Mouse (Mus musculus) lung, embryonic 14.5 days (tissue): ENCODE measurements around the gene Tpd52l2. TPM values are rescaled to one million over a fixed set of nuclear protein-coding genes. Genes with fewer than 3 reads are reported as not detected.

Experiments used
- ATAC-seq: fragments of 200-750 bp; cut with Nextera tagmentation; 2 replicates; pipeline ENCODE4 v1.8.0; 2017; ENCODE audit warnings: mild to moderate bottlenecking, moderate TSS enrichment, moderate library complexity; ENCODE audit not compliant: insufficient read depth
- DNase-seq: peaks from one replicate; pipeline ENCODE4 v3.0.0-alpha.2; 2015
- H3K27ac ChIP-seq: fragments of 300-500 bp; sonication (generic); 2 replicates; pipeline ENCODE4 v1.5.1; 2014; ENCODE audit warnings: low read depth, mild to moderate bottlenecking, moderate library complexity
- H3K27me3 ChIP-seq: fragments of 300-500 bp; sonication (generic); 2 replicates; pipeline ENCODE4 v1.6.1; 2014; ENCODE audit warnings: low read length, control low read depth; ENCODE audit not compliant: insufficient read depth
- H3K36me3 ChIP-seq: fragments of 300-500 bp; sonication (generic); 2 replicates; pipeline ENCODE4 v1.6.1; 2014; ENCODE audit warnings: control low read depth; ENCODE audit not compliant: insufficient read depth
- H3K4me1 ChIP-seq: fragments of 300-500 bp; sonication (generic); 2 replicates; pipeline ENCODE4 v1.6.1; 2014; ENCODE audit warnings: antibody characterized with exemption, control low read depth; ENCODE audit not compliant: insufficient read depth
- H3K4me2 ChIP-seq: fragments of 300-500 bp; sonication (generic); 2 replicates; pipeline ENCODE4 v1.6.1; 2014; ENCODE audit warnings: mild to moderate bottlenecking
- H3K4me3 ChIP-seq: fragments of 300-500 bp; sonication (generic); 2 replicates; pipeline ENCODE4 v1.5.1; 2014; ENCODE audit warnings: low read depth, low read length
- H3K9ac ChIP-seq: fragments of 300-500 bp; sonication (generic); 2 replicates; pipeline ENCODE4 v1.6.1; 2014
- H3K9me3 ChIP-seq: fragments of 300-500 bp; sonication (generic); 2 replicates; pipeline ENCODE4 v1.6.1; 2016; ENCODE audit warnings: low read depth, low read length, control low read depth
- CTCF ChIP-seq: IDR thresholded peaks from 2 replicates; pipeline ENCODE4 v1.5.1; 2016; ENCODE audit warnings: antibody characterized with exemption, low read depth
- WGBS: fragments of 180-500 bp; shearing (Covaris S2); extraction: QIAGEN DNeasy Blood & Tissue Kit; methylation state at CpG from one replicate; pipeline ENCODE4 v1.1.7; 2014; 5-methylcytosine and 5-hydroxymethylcytosine counted together
- polyA plus RNA-seq: library from polyadenylated mRNA; unstranded; fragments of >200 nt; fragmentation: Nextera tagmentation; extraction: Ambion mirVana; gene quantifications from 2 replicates; pipeline ENCODE4 v1.2.1, GENCODE M21; 2014

Tpd52l2 gene
- polyA plus RNA-seq, 1 experiment from 2014 or later: 165 TPM

DNA sequence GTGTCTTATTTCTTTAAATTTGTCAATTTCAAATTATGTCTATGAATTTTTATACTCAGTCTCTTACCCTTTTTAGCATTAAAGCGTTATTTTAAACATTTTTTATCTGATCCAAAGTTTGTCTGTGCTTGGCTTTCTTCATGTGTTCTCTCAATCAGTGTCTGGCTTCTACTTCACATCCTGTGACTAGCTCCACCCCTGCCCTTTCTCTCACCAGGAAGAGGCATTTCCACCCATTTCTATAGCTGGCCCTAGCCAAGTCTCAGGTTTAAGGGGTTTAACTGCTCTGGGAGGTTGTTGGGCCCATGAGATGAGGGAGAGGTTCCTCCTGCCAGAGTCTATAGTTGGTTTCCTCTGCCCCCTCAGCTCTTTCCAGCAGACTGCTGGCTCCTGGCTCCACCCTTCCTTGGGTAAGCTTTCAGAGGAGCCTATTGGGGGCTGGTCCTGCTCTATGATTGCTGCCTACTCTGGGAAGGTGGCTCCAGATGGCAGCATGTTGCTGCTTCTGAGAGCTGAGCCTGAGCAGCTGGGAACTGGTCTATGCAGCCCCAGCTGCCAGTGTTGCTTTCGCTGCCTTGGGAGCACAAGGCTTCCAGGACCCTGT, 40.6 kb downstream of the Tpd52l2 start:
- Histone ChIP-seq H3K36me3 (peaks cover 16% of the 10 kb centered on the region; the same call in 1 of the 2 replicates), H3K27me3 (no peaks in the 10 kb centered on the region), H3K4me2 (no peak overlapping the region), H3K4me3 (no peak overlapping the region), H3K9ac (no peak overlapping the region; the same call in 1 of the 2 replicates), H3K9me3 (no peaks in the 10 kb centered on the region), H3K27ac (0 out of 2 replicates have a peak overlapping the region, but pooled peaks have one; percentile 1), H3K4me1 (no peaks in the 10 kb centered on the region)
- no peak for TF ChIP-seq CTCF
- DNase-seq (peak; percentile 30), ATAC-seq (peak; percentile 52; the same call in 1 of the 2 replicates)
- WGBS: 75% methylated on average over 2 of the region's 2 CpGs

DNA sequence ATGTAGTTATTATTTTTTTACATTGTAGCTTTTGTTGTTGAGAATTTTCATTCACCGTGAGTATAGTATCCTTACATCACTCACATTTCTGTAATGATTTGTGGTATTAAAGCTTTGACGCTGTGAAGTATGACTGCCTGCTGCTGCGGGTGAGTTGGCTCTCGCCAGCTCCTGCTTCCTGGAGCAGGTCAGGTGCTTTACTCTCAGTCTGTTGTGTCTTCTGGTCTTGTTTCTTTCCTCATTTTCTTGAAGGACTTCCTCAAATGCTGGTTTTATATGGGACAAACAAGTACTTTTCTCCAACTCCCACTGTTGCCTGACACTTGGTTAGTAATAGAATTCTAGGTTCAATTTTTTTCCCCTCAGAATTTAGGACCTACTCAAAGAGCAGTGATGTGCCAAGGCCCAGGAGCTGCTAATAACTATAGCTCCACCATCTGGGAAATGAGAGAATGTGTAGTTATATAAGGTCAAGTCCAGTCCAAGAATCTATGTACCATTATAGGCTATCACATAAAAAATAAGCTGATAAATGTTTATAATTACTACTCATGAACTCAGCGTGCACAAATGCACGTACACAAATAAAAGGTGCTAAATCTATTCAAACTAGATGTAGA, 44.9 kb downstream of the Tpd52l2 start:
- H3K4me1 ChIP-seq: no peaks in the 10 kb centered on the region
- WGBS: 87% methylated on average over 6 of the region's 6 CpGs
- no peak overlapping the region for H3K9ac ChIP-seq
- DNase-seq (no peak), ATAC-seq (no peak)
- H3K4me3 ChIP-seq: no peak overlapping the region
- no peak overlapping the region for H3K4me2 ChIP-seq
- no peak for TF ChIP-seq CTCF
- H3K27me3 ChIP-seq: no peaks in the 10 kb centered on the region
- no peaks in the 10 kb centered on the region for H3K9me3 ChIP-seq
- no peak overlapping the region for H3K27ac ChIP-seq
- H3K36me3 ChIP-seq: peaks cover 23% of the 10 kb centered on the region

DNA sequence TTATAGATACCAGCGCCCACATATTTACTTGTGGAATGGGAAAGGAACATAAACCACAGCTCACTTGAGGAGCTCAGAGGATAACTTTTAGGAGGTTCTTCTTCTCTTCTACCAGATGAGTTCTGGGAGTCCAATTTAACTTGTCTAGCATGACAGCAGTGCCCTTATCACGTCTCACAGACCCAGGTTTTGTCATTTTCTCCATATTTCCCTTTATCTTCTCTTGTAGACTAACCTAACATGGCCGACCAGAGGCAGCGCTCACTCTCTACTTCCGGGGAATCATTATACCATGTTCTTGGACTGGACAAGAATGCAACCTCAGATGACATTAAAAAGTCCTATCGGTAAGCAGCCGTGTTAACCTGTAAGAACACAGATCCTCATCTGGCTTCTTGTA, 49.2 kb downstream of the Tpd52l2 start:
- WGBS: 93% methylated on average over 7 of the region's 7 CpGs
- no peak for DNase-seq
- no peak overlapping the region for H3K4me3 ChIP-seq
- H3K9me3 ChIP-seq: no peaks in the 10 kb centered on the region
- no peak overlapping the region for H3K9ac ChIP-seq
- no peaks in the 10 kb centered on the region for H3K27me3 ChIP-seq
- H3K4me1 ChIP-seq: no peaks in the 10 kb centered on the region
- H3K4me2 ChIP-seq: no peak overlapping the region
- no peak overlapping the region for H3K27ac ChIP-seq
- ATAC-seq: no peak
- no peak for TF ChIP-seq CTCF
- H3K36me3 ChIP-seq: peaks cover 59% of the 10 kb centered on the region

DNA sequence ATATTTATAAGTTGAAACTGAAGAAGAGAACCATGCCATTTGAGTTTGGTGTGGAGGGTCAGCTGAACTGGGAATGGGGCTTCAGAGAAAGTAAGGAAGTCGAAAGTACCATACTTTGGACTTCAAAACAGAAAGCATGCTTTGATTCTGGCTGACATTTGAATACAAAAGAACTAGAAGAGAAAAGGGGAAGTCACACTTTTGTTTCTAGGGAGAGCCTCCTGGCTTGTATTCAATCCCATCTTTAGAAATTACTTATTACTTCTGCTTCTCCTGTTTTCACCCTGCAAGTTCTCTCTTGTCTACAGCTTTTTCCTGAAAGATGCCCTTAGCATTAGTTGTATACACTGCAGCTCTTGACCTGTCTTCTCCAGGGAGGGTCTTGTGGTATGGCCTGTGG, 51.3 kb downstream of the Tpd52l2 start:
- H3K4me3 ChIP-seq: no peak overlapping the region
- H3K9me3 ChIP-seq: no peaks in the 10 kb centered on the region
- H3K9ac ChIP-seq: no peak overlapping the region
- DNase-seq (no peak), ATAC-seq (no peak)
- no peaks in the 10 kb centered on the region for H3K27me3 ChIP-seq
- H3K4me1 ChIP-seq: no peaks in the 10 kb centered on the region
- WGBS: 81% methylated on average over 1 of the region's 1 CpGs
- no peak overlapping the region for H3K27ac ChIP-seq
- TF ChIP-seq CTCF: no peak
- no peak overlapping the region for H3K4me2 ChIP-seq
- peaks cover 70% of the 10 kb centered on the region for H3K36me3 ChIP-seq

DNA sequence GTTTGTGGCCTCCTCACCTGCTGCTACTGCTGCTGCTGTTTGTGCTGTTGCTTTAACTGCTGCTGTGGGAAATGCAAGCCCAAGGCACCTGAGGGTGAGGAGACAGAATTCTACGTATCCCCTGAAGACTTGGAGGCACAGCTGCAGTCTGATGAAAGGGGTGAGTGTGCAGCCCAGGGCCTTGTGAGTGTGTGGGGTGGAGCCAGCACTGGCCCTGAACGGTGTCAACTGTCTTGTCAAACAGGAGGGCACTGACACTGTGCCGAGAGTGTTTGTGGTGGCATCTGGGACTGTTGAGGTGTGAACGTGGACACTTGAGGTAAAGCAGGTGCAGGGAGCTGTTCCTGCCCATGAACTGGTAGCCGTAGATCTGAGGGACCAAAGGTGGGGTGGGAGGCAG, 51.7 kb downstream of the Tpd52l2 start:
- WGBS: 84% methylated on average over 5 of the region's 5 CpGs
- no peak overlapping the region for H3K9ac ChIP-seq

DNA sequence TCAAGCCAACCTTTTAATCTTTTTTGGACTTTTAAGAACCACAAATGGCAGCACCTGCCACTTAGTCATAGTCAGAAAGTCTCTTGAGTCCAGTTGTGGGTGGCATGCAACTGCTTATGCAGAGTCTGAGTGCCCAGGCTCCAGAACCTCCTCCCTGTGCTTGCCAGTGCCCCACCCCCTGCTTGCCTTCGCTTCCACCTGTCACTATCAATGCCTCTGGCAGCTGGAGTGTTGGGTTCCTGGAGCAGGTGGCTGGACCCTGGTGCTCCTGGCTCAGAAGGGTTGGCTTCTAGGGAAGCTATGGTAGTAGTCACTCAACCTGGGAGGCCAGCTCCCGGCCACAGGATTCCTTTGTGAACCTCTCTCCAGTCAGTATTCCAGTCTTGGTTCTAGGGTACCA, 53.3 kb downstream of the Tpd52l2 start:
- 92% methylated on average over 2 of the region's 2 CpGs for WGBS
- no peaks in the 10 kb centered on the region for H3K27me3 ChIP-seq

More for the DNA sequence above, 51.7 kb downstream of the Tpd52l2 start:
- Histone ChIP-seq H3K4me1 (no peaks in the 10 kb centered on the region), H3K4me3 (no peak overlapping the region), H3K36me3 (peaks cover 70% of the 10 kb centered on the region), H3K27ac (no peak overlapping the region), H3K27me3 (no peaks in the 10 kb centered on the region), H3K4me2 (no peak overlapping the region), H3K9me3 (no peaks in the 10 kb centered on the region)
- no peak for TF ChIP-seq CTCF
- DNase-seq: no peak
- no peak for ATAC-seq

DNA sequence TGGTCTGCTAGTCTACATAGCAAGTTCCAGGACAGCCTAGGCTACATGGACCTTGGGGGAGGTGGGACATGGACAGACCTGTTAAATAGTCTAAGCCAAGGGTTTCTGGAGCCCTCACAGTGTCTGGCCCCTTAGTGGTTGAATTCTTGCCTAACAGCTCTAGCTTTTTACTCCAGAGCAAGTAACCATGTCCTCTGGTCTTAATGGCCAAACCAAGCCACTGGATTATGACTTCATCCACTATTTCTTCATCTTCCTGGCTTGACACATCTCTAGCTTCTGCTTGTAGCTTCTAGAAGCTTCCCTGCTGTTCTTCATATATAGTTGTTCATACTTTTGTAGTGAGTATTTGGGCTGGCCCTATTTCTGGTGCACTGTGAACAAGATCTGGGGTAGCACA, 56.8 kb downstream of the Tpd52l2 start:
- Histone ChIP-seq H3K36me3 (peaks cover 46% of the 10 kb centered on the region), H3K4me2 (no peak overlapping the region), H3K4me1 (no peaks in the 10 kb centered on the region), H3K9ac (no peak overlapping the region), H3K27me3 (no peaks in the 10 kb centered on the region), H3K27ac (no peak overlapping the region), H3K4me3 (no peak overlapping the region), H3K9me3 (no peaks in the 10 kb centered on the region)
- TF ChIP-seq CTCF: no peak
- ATAC-seq (no peak), DNase-seq (no peak)

More for the DNA sequence above, 53.3 kb downstream of the Tpd52l2 start:
- Histone ChIP-seq H3K4me2 (no peak overlapping the region), H3K4me3 (no peak overlapping the region), H3K36me3 (peaks cover 73% of the 10 kb centered on the region), H3K9me3 (no peaks in the 10 kb centered on the region), H3K9ac (no peak overlapping the region), H3K4me1 (no peaks in the 10 kb centered on the region), H3K27ac (no peak overlapping the region)
- ATAC-seq: no peak
- DNase-seq: no peak
- TF ChIP-seq CTCF: no peak
